Comparison of ENCODE assay signal across 8 mouse cellular contexts in genomic region chr3:90220088-90220487, GRCm38 (mm10). TPM values are rescaled to one million over a fixed set of nuclear protein-coding genes. Genes with fewer than 3 reads are reported as not detected.
DNase-seq lines count a peak whose midpoint lies in the region; ATAC-seq and TF ChIP-seq lines count a peak whose summit lies in the region.

No protein-coding gene starts in this region.

- no peaks in the 10 kb centered on the region for H3K27me3 ChIP-seq in intestine, embryonic 14.5 days (replicated peaks; ENCODE audit: control insufficient read depth, insufficient read depth, low read length)
- H3K27me3 ChIP-seq in limb, embryonic 13.5 days = no peaks in the 10 kb centered on the region
- no peaks in the 10 kb centered on the region for H3K27me3 ChIP-seq in midbrain, embryonic 13.5 days
- H3K27me3 ChIP-seq in stomach, postnatal 0 days (ENCODE audit: control insufficient read depth, insufficient read depth, low read length) = no peaks in the 10 kb centered on the region

- peak; percentile 84 for TF ChIP-seq CTCF in stomach, postnatal 0 days (IDR thresholded peaks at IDR 0.05; ENCODE audit: low read depth)

- peaks cover 13% of the 10 kb centered on the region for H3K4me1 ChIP-seq in intestine, embryonic 14.5 days (replicated peaks; ENCODE audit: control insufficient read depth, insufficient read depth, low read length)
- H3K4me1 ChIP-seq in limb, embryonic 13.5 days = peaks cover 17% of the 10 kb centered on the region
- peaks cover 17% of the 10 kb centered on the region for H3K4me1 ChIP-seq in midbrain, embryonic 13.5 days (replicated peaks)
- no peaks in the 10 kb centered on the region for H3K4me1 ChIP-seq in stomach, postnatal 0 days (replicated peaks; ENCODE audit: control insufficient read depth, insufficient read depth)

- ATAC-seq in intestine, embryonic 14.5 days (replicated peaks; ENCODE audit: low FRiP score, low TSS enrichment, low read depth) = no peak; the same call in 1 of the 2 replicates
- ATAC-seq in limb, embryonic 13.5 days (ENCODE audit: low FRiP score, low read depth) = no peak; the same call in 1 of the 2 replicates
- ATAC-seq in midbrain, embryonic 13.5 days = peak; percentile 53
- ATAC-seq in stomach, postnatal 0 days (ENCODE audit: low FRiP score, low TSS enrichment) = peak; percentile 62

- no peak for TF ChIP-seq EP300 in stomach, postnatal 0 days (optimal IDR thresholded peaks at IDR 0.05)

- peak overlapping the region; percentile 61 for H3K9ac ChIP-seq in intestine, embryonic 14.5 days (ENCODE audit: low read length)
- peak overlapping the region; percentile 72 for H3K9ac ChIP-seq in limb, embryonic 13.5 days
- H3K9ac ChIP-seq in midbrain, embryonic 13.5 days (replicated peaks) = peak overlapping the region; percentile 71; the same call in 1 of the 2 replicates
- H3K9ac ChIP-seq in stomach, postnatal 0 days (ENCODE audit: low read length) = peak overlapping the region; percentile 74

- peak overlapping the region; percentile 52 for H3K4me3 ChIP-seq in intestine, embryonic 14.5 days (ENCODE audit: low read depth, low read length)
- H3K4me3 ChIP-seq in limb, embryonic 13.5 days = peak overlapping the region; percentile 57
- H3K4me3 ChIP-seq in midbrain, embryonic 13.5 days (replicated peaks) = peak overlapping the region; percentile 43
- H3K4me3 ChIP-seq in stomach, postnatal 0 days (ENCODE audit: low read depth, low read length) = peak overlapping the region; percentile 54

- peak; percentile 43 to 46 for DNase-seq in urinary bladder, postnatal 36 days (ENCODE audit: low spot score in 2 of 2)
- DNase-seq in urinary bladder, postnatal 10 days (ENCODE audit: low spot score) = no peak
- peak; percentile 57 for DNase-seq in cerebellum, adult 9-11 months
- peak; percentile 75 for DNase-seq in forelimb bud, embryonic 11.5 days (ENCODE audit: low read depth, low spot score)
- DNase-seq in intestine, embryonic 14.5 days (ENCODE audit: low spot score) = peak; percentile 70
- peak; percentile 41 for DNase-seq in stomach, postnatal 0 days (ENCODE audit: low spot score)

- no peaks in the 10 kb centered on the region for H3K9me3 ChIP-seq in intestine, embryonic 14.5 days (ENCODE audit: control insufficient read depth, low read length)
- no peaks in the 10 kb centered on the region for H3K9me3 ChIP-seq in limb, embryonic 13.5 days
- H3K9me3 ChIP-seq in midbrain, embryonic 13.5 days = no peaks in the 10 kb centered on the region
- no peaks in the 10 kb centered on the region for H3K9me3 ChIP-seq in stomach, postnatal 0 days (ENCODE audit: control insufficient read depth, low read length)

- peak overlapping the region; percentile 73 for H3K27ac ChIP-seq in intestine, embryonic 14.5 days (ENCODE audit: low read depth)
- H3K27ac ChIP-seq in limb, embryonic 13.5 days = peak overlapping the region; percentile 88
- peak overlapping the region; percentile 56 for H3K27ac ChIP-seq in midbrain, embryonic 13.5 days
- H3K27ac ChIP-seq in stomach, postnatal 0 days (replicated peaks) = peak overlapping the region; percentile 88

- H3K4me2 ChIP-seq in intestine, embryonic 14.5 days (ENCODE audit: low read length) = peak overlapping the region; percentile 52
- peak overlapping the region; percentile 77 for H3K4me2 ChIP-seq in limb, embryonic 13.5 days (replicated peaks)
- peak overlapping the region; percentile 78 for H3K4me2 ChIP-seq in midbrain, embryonic 13.5 days (replicated peaks)
- H3K4me2 ChIP-seq in stomach, postnatal 0 days (replicated peaks; ENCODE audit: low read depth) = peak overlapping the region; percentile 78

- peaks cover 8% of the 10 kb centered on the region for H3K36me3 ChIP-seq in intestine, embryonic 14.5 days (ENCODE audit: control insufficient read depth, insufficient read depth, low read length)
- H3K36me3 ChIP-seq in limb, embryonic 13.5 days = peaks cover 23% of the 10 kb centered on the region
- H3K36me3 ChIP-seq in midbrain, embryonic 13.5 days = peaks cover 5% of the 10 kb centered on the region; the same call in 1 of the 2 replicates
- H3K36me3 ChIP-seq in stomach, postnatal 0 days (ENCODE audit: control insufficient read depth, insufficient read depth, low read length) = no peaks in the 10 kb centered on the region

- WGBS in intestine, embryonic 14.5 days = 7% methylated on average over 6 of the region's 6 CpGs
- 15% methylated on average over 6 of the region's 6 CpGs for WGBS in limb, embryonic 13.5 days
- whole genome bisulfite sequencing in midbrain, embryonic 13.5 days = 14% methylated on average over 6 of the region's 6 CpGs
- 7% methylated on average over 6 of the region's 6 CpGs for WGBS in stomach, postnatal 0 days

RNA-seq across cellular contexts. Expression of gene Rab13, which starts 6.6 kb away (rescaled TPM):
- polyA plus RNA-seq in intestine, embryonic 14.5 days (2014; fragmentation: Nextera tagmentation; extraction: Ambion mirVana) = 10.2 and 12.3 TPM in 2 replicates
- polyA plus RNA-seq in limb, embryonic 13.5 days (2015; fragmentation: Nextera tagmentation; extraction: Ambion mirVana) = 39.7 and 41.4 TPM in 2 replicates
- polyA plus RNA-seq in midbrain, embryonic 13.5 days (2015; fragmentation: Nextera tagmentation; extraction: Ambion mirVana) = 19.9 and 25.6 TPM in 2 replicates
- polyA plus RNA-seq in stomach, postnatal 0 days (2015; fragmentation: Nextera tagmentation; extraction: Ambion mirVana) = 17.8 and 18.2 TPM in 2 replicates

RNA-seq across cellular contexts. Expression of gene Rps27, which starts 6.6 kb away (rescaled TPM):
- polyA plus RNA-seq in intestine, embryonic 14.5 days (2014; fragmentation: Nextera tagmentation; extraction: Ambion mirVana) = 2,123 and 2,244 TPM in 2 replicates
- polyA plus RNA-seq in limb, embryonic 13.5 days (2015; fragmentation: Nextera tagmentation; extraction: Ambion mirVana) = 1,711 and 1,721 TPM in 2 replicates
- 1,033 and 1,129 TPM in 2 replicates for polyA plus RNA-seq in midbrain, embryonic 13.5 days (2015; fragmentation: Nextera tagmentation; extraction: Ambion mirVana)
- polyA plus RNA-seq in stomach, postnatal 0 days (2015; fragmentation: Nextera tagmentation; extraction: Ambion mirVana) = 1,661 and 1,706 TPM in 2 replicates

RNA-seq across cellular contexts. Expression of gene Jtb, which starts 11.3 kb away (rescaled TPM):
- polyA plus RNA-seq in intestine, embryonic 14.5 days (2014; fragmentation: Nextera tagmentation; extraction: Ambion mirVana) = 112 and 114 TPM in 2 replicates
- 96.8 and 99.7 TPM in 2 replicates for polyA plus RNA-seq in limb, embryonic 13.5 days (2015; fragmentation: Nextera tagmentation; extraction: Ambion mirVana)
- polyA plus RNA-seq in midbrain, embryonic 13.5 days (2015; fragmentation: Nextera tagmentation; extraction: Ambion mirVana) = 90.2 and 97.6 TPM in 2 replicates
- polyA plus RNA-seq in stomach, postnatal 0 days (2015; fragmentation: Nextera tagmentation; extraction: Ambion mirVana) = 131 TPM in 2 replicates

RNA-seq across cellular contexts. Expression of gene Creb3l4, which starts 23.2 kb away (rescaled TPM):
- 5.8 and 6.9 TPM in 2 replicates for polyA plus RNA-seq in intestine, embryonic 14.5 days (2014; fragmentation: Nextera tagmentation; extraction: Ambion mirVana)
- 10.9 and 12.5 TPM in 2 replicates for polyA plus RNA-seq in limb, embryonic 13.5 days (2015; fragmentation: Nextera tagmentation; extraction: Ambion mirVana)
- polyA plus RNA-seq in midbrain, embryonic 13.5 days (2015; fragmentation: Nextera tagmentation; extraction: Ambion mirVana) = 3.3 and 3.4 TPM in 2 replicates
- 41.9 TPM in 2 replicates for polyA plus RNA-seq in stomach, postnatal 0 days (2015; fragmentation: Nextera tagmentation; extraction: Ambion mirVana)

RNA-seq across cellular contexts. Expression of gene Slc39a1, which starts 27.9 kb away (rescaled TPM):
- 101 and 104 TPM in 2 replicates for polyA plus RNA-seq in intestine, embryonic 14.5 days (2014; fragmentation: Nextera tagmentation; extraction: Ambion mirVana)
- 102 and 103 TPM in 2 replicates for polyA plus RNA-seq in limb, embryonic 13.5 days (2015; fragmentation: Nextera tagmentation; extraction: Ambion mirVana)
- 57.0 and 60.9 TPM in 2 replicates for polyA plus RNA-seq in midbrain, embryonic 13.5 days (2015; fragmentation: Nextera tagmentation; extraction: Ambion mirVana)
- polyA plus RNA-seq in stomach, postnatal 0 days (2015; fragmentation: Nextera tagmentation; extraction: Ambion mirVana) = 95.4 and 102 TPM in 2 replicates

Comparison
In these comparisons a context has a peak if more than half of its experiments do, and no peak if none do; other contexts are left out.
1. ATAC-seq: peak in midbrain, embryonic 13.5 days (single experiment) and stomach, postnatal 0 days (single experiment); none in intestine, embryonic 14.5 days (single experiment) and limb, embryonic 13.5 days (single experiment).
2. Peak in every context shown above with its lines, with median percentiles within 50 percentile points of each other: H3K27ac ChIP-seq, H3K4me2 ChIP-seq, H3K4me3 ChIP-seq and H3K9ac ChIP-seq.